Mouse (Mus musculus): Measurements from ENCODE around the gene Gab1.

Gene Gab1

GRCm38 (mm10) chr8:80880196-80881106, at the start of gene Gab1:
Gene Gab1 (minus strand): TSS chr8:80880519.
- DNase-seq, result peak; percentile 85

GRCm38 (mm10) chr8:80928770-80929169, 48.5 kb upstream of the Gab1 start:
- DNase-seq, result no peak

- DNase-seq, result no peak
Observed at GRCm38 (mm10) chr8:80923794-80924316, 43.5 kb upstream of the Gab1 start.

- peak; percentile 13 for DNase-seq
Observed at GRCm38 (mm10) chr8:80922642-80923041, 42.3 kb upstream of the Gab1 start.

- no peak for DNase-seq
Observed at GRCm38 (mm10) chr8:80919130-80919529, 38.8 kb upstream of the Gab1 start.

- no peak for DNase-seq
Observed at GRCm38 (mm10) chr8:80918531-80918930, 38.2 kb upstream of the Gab1 start.

GRCm38 (mm10) chr8:80916463-80917235, 36.3 kb upstream of the Gab1 start:
- DNase-seq, result no peak

GRCm38 (mm10) chr8:80913016-80913748, 32.9 kb upstream of the Gab1 start:
- no peak for DNase-seq

GRCm38 (mm10) chr8:80911400-80911799, 31.1 kb upstream of the Gab1 start:
- no peak for DNase-seq

- DNase-seq, result no peak
Observed at GRCm38 (mm10) chr8:80908262-80908907, 28.1 kb upstream of the Gab1 start.

GRCm38 (mm10) chr8:80902354-80902753, 22.0 kb upstream of the Gab1 start:
- no peak for DNase-seq

- DNase-seq, result no peak
Observed at GRCm38 (mm10) chr8:80899364-80899763, 19.0 kb upstream of the Gab1 start.

GRCm38 (mm10) chr8:80896026-80896425, 15.7 kb upstream of the Gab1 start:
- DNase-seq, result no peak

- DNase-seq, result no peak
Observed at GRCm38 (mm10) chr8:80895397-80895796, 15.1 kb upstream of the Gab1 start.

- DNase-seq, result no peak
Observed at GRCm38 (mm10) chr8:80894528-80894927, 14.2 kb upstream of the Gab1 start.

GRCm38 (mm10) chr8:80879426-80880195, 708 bp downstream of the Gab1 start:
- peak; percentile 46 for DNase-seq

GRCm38 (mm10) chr8:80878801-80879425, 1.4 kb downstream of the Gab1 start:
- DNase-seq, result peak; percentile 31

GRCm38 (mm10) chr8:80878146-80878545, 2.2 kb downstream of the Gab1 start:
- DNase-seq, result no peak

GRCm38 (mm10) chr8:80875537-80875936, 4.8 kb downstream of the Gab1 start:
- no peak for DNase-seq

- DNase-seq, result no peak
Observed at GRCm38 (mm10) chr8:80873723-80874427, 6.4 kb downstream of the Gab1 start.

Measured in right cerebral cortex, postnatal 25 days (tissue).